Mouse (Mus musculus): Measurements from ENCODE around the gene Gimap8.
"Not testable (repeated sequence)": the region's sequence is repeated elsewhere in the genome, so short reads cannot be mapped to it uniquely, and the experiment has no call there.

Gimap8 gene

GRCm38 (mm10) chr6:48677492-48678345 lies 30.7 kb downstream of the Gimap8 start:
- DNase-seq (ENCODE audit: low read depth, low spot score), result no peak

- DNase-seq (ENCODE audit: low read depth, low spot score), result no peak
Observed at GRCm38 (mm10) chr6:48678391-48678790, 31.4 kb downstream of the Gimap8 start.

GRCm38 (mm10) chr6:48679701-48680100 lies 32.7 kb downstream of the Gimap8 start:
- no peak for DNase-seq (ENCODE audit: low read depth, low spot score)

- DNase-seq (ENCODE audit: low read depth, low spot score), result no peak
Observed at GRCm38 (mm10) chr6:48680421-48680820, 33.4 kb downstream of the Gimap8 start.

GRCm38 (mm10) chr6:48681472-48682090 lies 34.5 kb downstream of the Gimap8 start:
- DNase-seq (ENCODE audit: low read depth, low spot score), result no peak

- DNase-seq (ENCODE audit: low read depth, low spot score), result no peak
Observed at GRCm38 (mm10) chr6:48682271-48682670, 35.2 kb downstream of the Gimap8 start.

- DNase-seq (ENCODE audit: low read depth, low spot score), result not testable (repeated sequence)
Observed at GRCm38 (mm10) chr6:48683263-48683821, 36.3 kb downstream of the Gimap8 start.

GRCm38 (mm10) chr6:48684319-48684718 lies 37.3 kb downstream of the Gimap8 start, which contains the start of gene Gimap4:
Gene Gimap4 (plus strand): TSS chr6:48684549.
- no peak for DNase-seq (ENCODE audit: low read depth, low spot score)

- DNase-seq (ENCODE audit: low read depth, low spot score), result no peak
Observed at GRCm38 (mm10) chr6:48684806-48685205, 37.8 kb downstream of the Gimap8 start.

- DNase-seq (ENCODE audit: low read depth, low spot score), result no peak
Observed at GRCm38 (mm10) chr6:48685251-48685650, 38.2 kb downstream of the Gimap8 start.

GRCm38 (mm10) chr6:48685694-48686665 lies 38.9 kb downstream of the Gimap8 start:
- DNase-seq (ENCODE audit: low read depth, low spot score), result no peak

GRCm38 (mm10) chr6:48687077-48687476 lies 40.0 kb downstream of the Gimap8 start:
- no peak for DNase-seq (ENCODE audit: low read depth, low spot score)

- DNase-seq (ENCODE audit: low read depth, low spot score), result no peak
Observed at GRCm38 (mm10) chr6:48689320-48689719, 42.3 kb downstream of the Gimap8 start.

- no peak for DNase-seq (ENCODE audit: low read depth, low spot score)
Observed at GRCm38 (mm10) chr6:48692962-48693361, 45.9 kb downstream of the Gimap8 start.

- no peak for DNase-seq (ENCODE audit: low read depth, low spot score)
Observed at GRCm38 (mm10) chr6:48696830-48697554, 50.0 kb downstream of the Gimap8 start.

GRCm38 (mm10) chr6:48697555-48697930 lies 50.5 kb downstream of the Gimap8 start:
- no peak for DNase-seq (ENCODE audit: low read depth, low spot score)

- DNase-seq (ENCODE audit: low read depth, low spot score), result no peak
Observed at GRCm38 (mm10) chr6:48698066-48698856, 51.2 kb downstream of the Gimap8 start.

GRCm38 (mm10) chr6:48698888-48699287 lies 51.9 kb downstream of the Gimap8 start:
- DNase-seq (ENCODE audit: low read depth, low spot score), result no peak

- DNase-seq (ENCODE audit: low read depth, low spot score), result no peak
Observed at GRCm38 (mm10) chr6:48700251-48701075, 53.4 kb downstream of the Gimap8 start.
